Mouse (Mus musculus): ENCODE data around the gene Tkt. TPM values are rescaled to one million over a fixed set of nuclear protein-coding genes. Genes with fewer than 3 reads are reported as not detected.

Gene Tkt
- total and polyA plus RNA-seq, 3 experiments = 146 to 1,086 (median 550) TPM

GRCm38 (mm10) chr14:30550232-30551070 is 2.3 kb downstream of the Tkt start:
- H3K9me3 ChIP-seq (replicated peaks) = no peaks in the 10 kb centered on the region
- H3K36me3 ChIP-seq (replicated peaks) = peaks cover 50% of the 10 kb centered on the region
- no peaks in the 10 kb centered on the region for H3K27me3 ChIP-seq (ENCODE audit: insufficient read depth, low read length)
- H3K4me3 ChIP-seq (ENCODE audit: low read depth, low read length) = peak overlapping the region; percentile 82
- peaks cover 69% of the 10 kb centered on the region for H3K4me1 ChIP-seq (ENCODE audit: insufficient read depth, low read depth, low read length)
- TF ChIP-seq CTCF (IDR thresholded peaks at IDR 0.05; ENCODE audit: low read depth, low read length) (no peak), GATA2 (IDR thresholded peaks at IDR 0.05; ENCODE audit: borderline replicate concordance, low read depth, low read length) (no peak), TAL1 (conservative IDR thresholded peaks at IDR 0.05; ENCODE audit: low read depth, low read length) (no peak), GATA1 (IDR thresholded peaks at IDR 0.05; ENCODE audit: borderline replicate concordance, low read length) (no peak), POLR2AphosphoS5 (IDR thresholded peaks at IDR 0.05; ENCODE audit: insufficient replicate concordance, low read depth, low read length) (no peak)
- no peak for ATAC-seq (ENCODE audit: extremely low read depth, insufficient number of reproducible peaks, low FRiP score, poor library complexity, severe bottlenecking)
- DNase-seq (ENCODE audit: low spot score) = peak; percentile 46

GRCm38 (mm10) chr14:30551509-30551908 is 3.4 kb downstream of the Tkt start:
- Histone ChIP-seq H3K36me3 (replicated peaks) (peaks cover 61% of the 10 kb centered on the region), H3K9me3 (replicated peaks) (no peaks in the 10 kb centered on the region), H3K27me3 (ENCODE audit: insufficient read depth, low read length) (no peaks in the 10 kb centered on the region), H3K4me3 (ENCODE audit: low read depth, low read length) (peak overlapping the region; percentile 82), H3K4me1 (ENCODE audit: insufficient read depth, low read depth, low read length) (peaks cover 73% of the 10 kb centered on the region)
- TF ChIP-seq CTCF (IDR thresholded peaks at IDR 0.05; ENCODE audit: low read depth, low read length) (no peak), TAL1 (conservative IDR thresholded peaks at IDR 0.05; ENCODE audit: low read depth, low read length) (no peak), GATA1 (IDR thresholded peaks at IDR 0.05; ENCODE audit: borderline replicate concordance, low read length) (no peak), POLR2AphosphoS5 (IDR thresholded peaks at IDR 0.05; ENCODE audit: insufficient replicate concordance, low read depth, low read length) (no peak), GATA2 (IDR thresholded peaks at IDR 0.05; ENCODE audit: borderline replicate concordance, low read depth, low read length) (no peak)
- ATAC-seq (ENCODE audit: extremely low read depth, insufficient number of reproducible peaks, low FRiP score, poor library complexity, severe bottlenecking) (no peak), DNase-seq (ENCODE audit: low spot score) (no peak)

- peaks cover 65% of the 10 kb centered on the region for H3K36me3 ChIP-seq (replicated peaks)
These were observed 3.8 kb downstream of the Tkt start for GRCm38 (mm10) chr14:30551981-30552380.

GRCm38 (mm10) chr14:30553185-30553584 is 5.0 kb downstream of the Tkt start:
- no peak for DNase-seq (ENCODE audit: low spot score)
- no peak for ATAC-seq (ENCODE audit: extremely low read depth, insufficient number of reproducible peaks, low FRiP score, poor library complexity, severe bottlenecking)
- Histone ChIP-seq H3K4me1 (ENCODE audit: insufficient read depth, low read depth, low read length) (peaks cover 77% of the 10 kb centered on the region), H3K9me3 (replicated peaks) (no peaks in the 10 kb centered on the region), H3K36me3 (replicated peaks) (peaks cover 78% of the 10 kb centered on the region), H3K27me3 (ENCODE audit: insufficient read depth, low read length) (no peaks in the 10 kb centered on the region), H3K4me3 (ENCODE audit: low read depth, low read length) (peak overlapping the region; percentile 47; the same call in 1 of the 2 replicates)
- TF ChIP-seq POLR2AphosphoS5 (IDR thresholded peaks at IDR 0.05; ENCODE audit: insufficient replicate concordance, low read depth, low read length) (no peak), TAL1 (conservative IDR thresholded peaks at IDR 0.05; ENCODE audit: low read depth, low read length) (no peak), GATA1 (IDR thresholded peaks at IDR 0.05; ENCODE audit: borderline replicate concordance, low read length) (no peak), GATA2 (IDR thresholded peaks at IDR 0.05; ENCODE audit: borderline replicate concordance, low read depth, low read length) (no peak), CTCF (IDR thresholded peaks at IDR 0.05; ENCODE audit: low read depth, low read length) (no peak)

More at GRCm38 (mm10) chr14:30551981-30552380, 3.8 kb downstream of the Tkt start:
- no peak for ATAC-seq (ENCODE audit: extremely low read depth, insufficient number of reproducible peaks, low FRiP score, poor library complexity, severe bottlenecking)
- Histone ChIP-seq H3K4me1 (ENCODE audit: insufficient read depth, low read depth, low read length) (peaks cover 75% of the 10 kb centered on the region), H3K4me3 (ENCODE audit: low read depth, low read length) (peak overlapping the region; percentile 82; the same call in 1 of the 2 replicates), H3K9me3 (replicated peaks) (no peaks in the 10 kb centered on the region), H3K27me3 (ENCODE audit: insufficient read depth, low read length) (no peaks in the 10 kb centered on the region)
- no peak for TF ChIP-seq TAL1 (conservative IDR thresholded peaks at IDR 0.05; ENCODE audit: low read depth, low read length)
- no peak for TF ChIP-seq GATA2 (IDR thresholded peaks at IDR 0.05; ENCODE audit: borderline replicate concordance, low read depth, low read length)
- no peak for TF ChIP-seq GATA1 (IDR thresholded peaks at IDR 0.05; ENCODE audit: borderline replicate concordance, low read length)
- no peak for TF ChIP-seq CTCF (IDR thresholded peaks at IDR 0.05; ENCODE audit: low read depth, low read length)
- no peak for TF ChIP-seq POLR2AphosphoS5 (IDR thresholded peaks at IDR 0.05; ENCODE audit: insufficient replicate concordance, low read depth, low read length)
- no peak for DNase-seq (ENCODE audit: low spot score)

GRCm38 (mm10) chr14:30556651-30557050 is 8.5 kb downstream of the Tkt start:
- H3K9me3 ChIP-seq (replicated peaks) = no peaks in the 10 kb centered on the region
- H3K4me3 ChIP-seq (ENCODE audit: low read depth, low read length) = no peak overlapping the region; the same call in 1 of the 2 replicates
- DNase-seq (ENCODE audit: low spot score) (no peak), ATAC-seq (ENCODE audit: extremely low read depth, insufficient number of reproducible peaks, low FRiP score, poor library complexity, severe bottlenecking) (no peak)
- H3K27me3 ChIP-seq (ENCODE audit: insufficient read depth, low read length) = no peaks in the 10 kb centered on the region
- H3K4me1 ChIP-seq (ENCODE audit: insufficient read depth, low read depth, low read length) = peaks cover 91% of the 10 kb centered on the region
- peaks cover 95% of the 10 kb centered on the region for H3K36me3 ChIP-seq (replicated peaks)
- no peak for TF ChIP-seq POLR2AphosphoS5 (IDR thresholded peaks at IDR 0.05; ENCODE audit: insufficient replicate concordance, low read depth, low read length)
- TF ChIP-seq CTCF (IDR thresholded peaks at IDR 0.05; ENCODE audit: low read depth, low read length) = no peak
- no peak for TF ChIP-seq GATA2 (IDR thresholded peaks at IDR 0.05; ENCODE audit: borderline replicate concordance, low read depth, low read length)
- TF ChIP-seq GATA1 (IDR thresholded peaks at IDR 0.05; ENCODE audit: borderline replicate concordance, low read length) = no peak
- no peak for TF ChIP-seq TAL1 (conservative IDR thresholded peaks at IDR 0.05; ENCODE audit: low read depth, low read length)

- TF ChIP-seq POLR2AphosphoS5 (IDR thresholded peaks at IDR 0.05; ENCODE audit: insufficient replicate concordance, low read depth, low read length) (no peak), TAL1 (conservative IDR thresholded peaks at IDR 0.05; ENCODE audit: low read depth, low read length) (no peak), GATA1 (IDR thresholded peaks at IDR 0.05; ENCODE audit: borderline replicate concordance, low read length) (no peak), GATA2 (IDR thresholded peaks at IDR 0.05; ENCODE audit: borderline replicate concordance, low read depth, low read length) (no peak)
- H3K4me1 ChIP-seq (ENCODE audit: insufficient read depth, low read depth, low read length) = peaks cover 88% of the 10 kb centered on the region
- peaks cover 92% of the 10 kb centered on the region for H3K36me3 ChIP-seq (replicated peaks)
- no peak for DNase-seq (ENCODE audit: low spot score)
- no peak for ATAC-seq (ENCODE audit: extremely low read depth, insufficient number of reproducible peaks, low FRiP score, poor library complexity, severe bottlenecking)
- no peaks in the 10 kb centered on the region for H3K9me3 ChIP-seq (replicated peaks)
- H3K4me3 ChIP-seq (ENCODE audit: low read depth, low read length) = no peak overlapping the region; the same call in 1 of the 2 replicates
- H3K27me3 ChIP-seq (ENCODE audit: insufficient read depth, low read length) = no peaks in the 10 kb centered on the region
These were observed 9.6 kb downstream of the Tkt start for GRCm38 (mm10) chr14:30557730-30558129.

Measured in G1E (cell line).